Mouse (Mus musculus) midbrain, embryonic 13.5 days (tissue): ENCODE measurements around the gene Prickle3. TPM values are rescaled to one million over a fixed set of nuclear protein-coding genes. Genes with fewer than 3 reads are reported as not detected.
A peak's percentile ranks its signal among the peaks of the same experiment; 100 is the strongest.

Experiments used
- ATAC-seq: fragments of 200-750 bp; cut with Nextera tagmentation; 2 replicates; pipeline ENCODE4 v1.8.0; 2017; ENCODE audit warnings: mild to moderate bottlenecking, moderate TSS enrichment, moderate library complexity
- H3K27ac ChIP-seq: fragments of 300-500 bp; sonication (generic); 2 replicates; pipeline ENCODE4 v1.5.1; 2015; ENCODE audit warnings: inconsistent platforms, mild to moderate bottlenecking, moderate library complexity
- H3K27me3 ChIP-seq: fragments of 300-500 bp; sonication (generic); 2 replicates; pipeline ENCODE4 v1.6.1; 2015; ENCODE audit warnings: mild to moderate bottlenecking, inconsistent platforms
- H3K36me3 ChIP-seq: fragments of 300-500 bp; sonication (generic); 2 replicates; pipeline ENCODE4 v1.6.1; 2015; ENCODE audit warnings: mild to moderate bottlenecking, inconsistent platforms
- H3K4me1 ChIP-seq: fragments of 300-500 bp; sonication (generic); replicated peaks from 2 replicates; pipeline ENCODE4 v1.6.1; 2015; ENCODE audit warnings: inconsistent platforms
- H3K4me2 ChIP-seq: fragments of 300-500 bp; sonication (generic); replicated peaks from 2 replicates; pipeline ENCODE4 v1.6.1; 2015; ENCODE audit warnings: moderate library complexity, mild to moderate bottlenecking, inconsistent platforms
- H3K4me3 ChIP-seq: fragments of 300-500 bp; sonication (generic); replicated peaks from 2 replicates; pipeline ENCODE4 v1.5.1; 2015; ENCODE audit warnings: mild to moderate bottlenecking, inconsistent platforms
- H3K9ac ChIP-seq: fragments of 300-500 bp; sonication (generic); replicated peaks from 2 replicates; pipeline ENCODE4 v1.6.1; 2015; ENCODE audit warnings: mild to moderate bottlenecking, inconsistent platforms
- H3K9me3 ChIP-seq: fragments of 300-500 bp; sonication (generic); 2 replicates; pipeline ENCODE4 v1.6.1; 2016; ENCODE audit warnings: mild to moderate bottlenecking, inconsistent platforms
- WGBS: fragments of 180-500 bp; shearing (Covaris S2); methylation state at CpG from one replicate; pipeline ENCODE4 v1.1.7; 2015; 5-methylcytosine and 5-hydroxymethylcytosine counted together
- polyA plus RNA-seq: library from polyadenylated mRNA; unstranded; fragments of >200 nt; fragmentation: Nextera tagmentation; extraction: Ambion mirVana; gene quantifications from 2 replicates; pipeline ENCODE4 v1.2.1, GENCODE M21; 2015

Prickle3 gene
- polyA plus RNA-seq, 1 experiment from 2014 or later = 1.2 TPM

GRCm38 (mm10) chrX:7658031-7658784 lies 1.1 kb downstream of the Prickle3 start:
- Histone ChIP-seq H3K4me2 (peak overlapping the region; percentile 13; the same call in 1 of the 2 replicates), H3K27ac (no peak overlapping the region), H3K36me3 (peaks cover 5% of the 10 kb centered on the region; the same call in 1 of the 2 replicates), H3K4me1 (0 out of 2 replicates have a peak, but pooled peaks cover 11% of the 10 kb centered on the region), H3K4me3 (no peak overlapping the region), H3K9me3 (no peaks in the 10 kb centered on the region), H3K27me3 (no peaks in the 10 kb centered on the region), H3K9ac (no peak overlapping the region)
- 18% methylated on average over 12 of the region's 15 CpGs for WGBS
- ATAC-seq = peak; percentile 37

- Histone ChIP-seq H3K27ac (no peak overlapping the region), H3K9me3 (no peaks in the 10 kb centered on the region), H3K4me1 (0 out of 2 replicates have a peak, but pooled peaks cover 11% of the 10 kb centered on the region), H3K9ac (no peak overlapping the region), H3K36me3 (no peaks in the 10 kb centered on the region), H3K4me2 (no peak overlapping the region), H3K4me3 (no peak overlapping the region), H3K27me3 (no peaks in the 10 kb centered on the region)
- WGBS = 60% methylated on average over 11 of the region's 11 CpGs
- ATAC-seq = 0 out of 2 replicates have a peak, but pooled peaks have one; percentile 24
Measured at GRCm38 (mm10) chrX:7658785-7659589, 1.9 kb downstream of the Prickle3 start.

GRCm38 (mm10) chrX:7661086-7661485 lies 4.0 kb downstream of the Prickle3 start:
- ATAC-seq = no peak
- no peak overlapping the region for H3K4me2 ChIP-seq
- no peaks in the 10 kb centered on the region for H3K36me3 ChIP-seq
- H3K4me1 ChIP-seq = 0 out of 2 replicates have a peak, but pooled peaks cover 11% of the 10 kb centered on the region
- H3K27me3 ChIP-seq = no peaks in the 10 kb centered on the region
- no peaks in the 10 kb centered on the region for H3K9me3 ChIP-seq
- no peak overlapping the region for H3K9ac ChIP-seq
- WGBS = 73% methylated on average over 4 of the region's 4 CpGs
- H3K27ac ChIP-seq = no peak overlapping the region
- H3K4me3 ChIP-seq = no peak overlapping the region

- Histone ChIP-seq H3K4me1 (0 out of 2 replicates have a peak, but pooled peaks cover 7% of the 10 kb centered on the region), H3K9ac (no peak overlapping the region), H3K36me3 (no peaks in the 10 kb centered on the region), H3K4me3 (no peak overlapping the region), H3K27ac (no peak overlapping the region), H3K27me3 (no peaks in the 10 kb centered on the region), H3K9me3 (no peaks in the 10 kb centered on the region), H3K4me2 (no peak overlapping the region)
- no peak for ATAC-seq
- 91% methylated on average over 3 of the region's 3 CpGs for WGBS
Measured at GRCm38 (mm10) chrX:7662936-7663335, 5.9 kb downstream of the Prickle3 start.

GRCm38 (mm10) chrX:7664791-7665190 lies 7.7 kb downstream of the Prickle3 start:
- H3K9me3 ChIP-seq = no peaks in the 10 kb centered on the region
- ATAC-seq = no peak
- 87% methylated on average over 11 of the region's 11 CpGs for WGBS

GRCm38 (mm10) chrX:7665739-7666502 lies 8.9 kb downstream of the Prickle3 start:
- no peaks in the 10 kb centered on the region for H3K27me3 ChIP-seq
- 78% methylated on average over 21 of the region's 21 CpGs for WGBS
- ATAC-seq = no peak

More at GRCm38 (mm10) chrX:7664791-7665190, 7.7 kb downstream of the Prickle3 start:
- no peaks in the 10 kb centered on the region for H3K36me3 ChIP-seq
- H3K4me3 ChIP-seq = no peak overlapping the region
- H3K27ac ChIP-seq = no peak overlapping the region
- H3K27me3 ChIP-seq = no peaks in the 10 kb centered on the region
- no peak overlapping the region for H3K4me2 ChIP-seq
- H3K4me1 ChIP-seq = no peaks in the 10 kb centered on the region
- H3K9ac ChIP-seq = no peak overlapping the region

GRCm38 (mm10) chrX:7670390-7670881 lies 13.4 kb downstream of the Prickle3 start:
- Histone ChIP-seq H3K9me3 (no peaks in the 10 kb centered on the region), H3K27me3 (0 out of 2 replicates have a peak, but pooled peaks cover 2% of the 10 kb centered on the region), H3K27ac (no peak overlapping the region), H3K4me3 (peak overlapping the region; percentile 36), H3K9ac (peak overlapping the region; percentile 46; the same call in 1 of the 2 replicates), H3K36me3 (no peaks in the 10 kb centered on the region), H3K4me2 (peak overlapping the region; percentile 52), H3K4me1 (0 out of 2 replicates have a peak, but pooled peaks cover 4% of the 10 kb centered on the region)
- ATAC-seq = peak; percentile 70
- 31% methylated on average over 18 of the region's 19 CpGs for WGBS

More at GRCm38 (mm10) chrX:7665739-7666502, 8.9 kb downstream of the Prickle3 start:
- Histone ChIP-seq H3K4me1 (0 out of 2 replicates have a peak, but pooled peaks cover 4% of the 10 kb centered on the region), H3K9me3 (no peaks in the 10 kb centered on the region), H3K27ac (no peak overlapping the region), H3K4me3 (no peak overlapping the region), H3K9ac (no peak overlapping the region), H3K4me2 (no peak overlapping the region), H3K36me3 (no peaks in the 10 kb centered on the region)

- Histone ChIP-seq H3K4me2 (peak within 1 kb of the TSS; percentile 52), H3K9ac (peak within 1 kb of the TSS; percentile 46), H3K27me3 (0 out of 2 replicates have a peak, but pooled peaks cover 2% of the 10 kb centered on the region), H3K27ac (no peak within 1 kb of the TSS), H3K4me3 (peak within 1 kb of the TSS; percentile 36), H3K36me3 (no peaks in the 10 kb centered on the region), H3K9me3 (no peaks in the 10 kb centered on the region), H3K4me1 (0 out of 2 replicates have a peak, but pooled peaks cover 4% of the 10 kb centered on the region)
- peak; percentile 64 for ATAC-seq
- 24% methylated on average over 33 of the region's 36 CpGs for WGBS
Measured at GRCm38 (mm10) chrX:7670921-7671623, 14.0 kb downstream of the Prickle3 start, which contains the start of gene Plp2. Plp2 (minus strand) TSS chrX:7671390.

- Histone ChIP-seq H3K4me1 (0 out of 2 replicates have a peak, but pooled peaks cover 4% of the 10 kb centered on the region), H3K27ac (no peak overlapping the region), H3K4me3 (no peak overlapping the region), H3K4me2 (no peak overlapping the region), H3K36me3 (no peaks in the 10 kb centered on the region), H3K9me3 (no peaks in the 10 kb centered on the region), H3K9ac (no peak overlapping the region), H3K27me3 (0 out of 2 replicates have a peak, but pooled peaks cover 2% of the 10 kb centered on the region)
- no peak for ATAC-seq
- 52% methylated on average over 6 of the region's 6 CpGs for WGBS
Measured at GRCm38 (mm10) chrX:7672739-7673138, 15.7 kb downstream of the Prickle3 start.

GRCm38 (mm10) chrX:7673578-7674281 lies 16.7 kb downstream of the Prickle3 start:
- Histone ChIP-seq H3K4me2 (no peak overlapping the region), H3K4me1 (0 out of 2 replicates have a peak, but pooled peaks cover 4% of the 10 kb centered on the region), H3K9me3 (no peaks in the 10 kb centered on the region), H3K36me3 (no peaks in the 10 kb centered on the region), H3K27ac (no peak overlapping the region), H3K27me3 (0 out of 2 replicates have a peak, but pooled peaks cover 2% of the 10 kb centered on the region), H3K4me3 (no peak overlapping the region), H3K9ac (no peak overlapping the region)
- WGBS = 36% methylated on average over 12 of the region's 12 CpGs
- ATAC-seq = no peak
